Mouse (Mus musculus) neural tube, embryonic 11.5 days (tissue): ENCODE measurements around the gene Gse1. TPM values are rescaled to one million over a fixed set of nuclear protein-coding genes. Genes with fewer than 3 reads are reported as not detected.

Experiments used
- ATAC-seq: fragments of 200-750 bp; cut with Nextera tagmentation; 2 replicates; pipeline ENCODE4 v1.8.0; 2017; ENCODE audit warnings: moderate number of reproducible peaks, mild to moderate bottlenecking, moderate TSS enrichment, moderate library complexity; ENCODE audit not compliant: insufficient read depth, low FRiP score, low TSS enrichment
- DNase-seq: peaks from one replicate; pipeline ENCODE4 v3.0.0-alpha.2; 2015; ENCODE audit warnings: low spot score
- H3K27ac ChIP-seq: fragments of 300-500 bp; sonication (generic); 2 replicates; pipeline ENCODE4 v1.5.1; 2014; ENCODE audit warnings: low read depth, mild to moderate bottlenecking, low read length
- H3K27me3 ChIP-seq: fragments of 300-500 bp; sonication (generic); 2 replicates; pipeline ENCODE4 v1.6.1; 2014; ENCODE audit warnings: mild to moderate bottlenecking, low read length, mixed read lengths; ENCODE audit not compliant: control insufficient read depth, insufficient read depth
- H3K36me3 ChIP-seq: fragments of 300-500 bp; sonication (generic); 2 replicates; pipeline ENCODE4 v1.6.1; 2014; ENCODE audit warnings: mild to moderate bottlenecking, low read length, moderate library complexity, mixed read lengths; ENCODE audit not compliant: control insufficient read depth, insufficient read depth
- H3K4me1 ChIP-seq: fragments of 300-500 bp; sonication (generic); 2 replicates; pipeline ENCODE4 v1.6.1; 2014; ENCODE audit warnings: low read length, mixed read lengths; ENCODE audit not compliant: control insufficient read depth, insufficient read depth
- H3K4me2 ChIP-seq: fragments of 300-500 bp; sonication (generic); 2 replicates; pipeline ENCODE4 v1.6.1; 2014; ENCODE audit warnings: low read depth, mild to moderate bottlenecking, moderate library complexity
- H3K4me3 ChIP-seq: fragments of 300-500 bp; sonication (generic); 2 replicates; pipeline ENCODE4 v1.5.1; 2014; ENCODE audit warnings: low read depth, low read length
- H3K9ac ChIP-seq: fragments of 300-500 bp; sonication (generic); 2 replicates; pipeline ENCODE4 v1.6.1; 2014; ENCODE audit warnings: mild to moderate bottlenecking, low read length
- H3K9me3 ChIP-seq: fragments of 300-500 bp; sonication (generic); 2 replicates; pipeline ENCODE4 v1.6.1; 2016; ENCODE audit warnings: low read length; ENCODE audit not compliant: control insufficient read depth
- WGBS: fragments of 180-500 bp; shearing (Covaris S2); extraction: QIAGEN DNeasy Blood & Tissue Kit; methylation state at CpG from one replicate; pipeline ENCODE4 v1.1.7; 2014; 5-methylcytosine and 5-hydroxymethylcytosine counted together
- polyA plus RNA-seq: library from polyadenylated mRNA; unstranded; fragments of >200 nt; fragmentation: Nextera tagmentation; extraction: Ambion mirVana; gene quantifications from 2 replicates; pipeline ENCODE4 v1.2.1, GENCODE M21; 2014

Gse1 gene
- polyA plus RNA-seq, 1 experiment from 2014 or later: 33.5 TPM

DNA sequence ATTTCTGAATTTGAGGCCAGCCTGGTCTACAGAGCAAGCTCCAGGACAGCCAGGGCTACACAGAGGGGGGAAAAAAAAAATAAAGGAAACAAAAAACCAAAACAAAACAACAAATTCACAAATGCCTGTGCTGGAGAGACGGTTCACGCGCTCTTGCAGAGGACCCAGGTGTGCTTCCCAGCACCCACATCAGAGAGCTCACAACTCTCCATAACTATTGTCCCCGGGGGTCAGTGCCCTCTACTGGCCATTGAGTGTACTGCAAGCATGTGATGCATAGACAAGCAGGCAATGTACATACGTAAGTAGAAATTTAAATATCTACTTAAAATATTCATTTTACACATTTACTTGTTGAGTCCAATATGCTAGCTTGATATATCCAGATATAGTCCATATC is 366.3 kb downstream of the Gse1 start:
- no peak for DNase-seq
- no peaks in the 10 kb centered on the region for H3K36me3 ChIP-seq
- no peak overlapping the region for H3K27ac ChIP-seq
- H3K4me1 ChIP-seq: peaks cover 8% of the 10 kb centered on the region
- H3K4me2 ChIP-seq: no peak overlapping the region
- 92% methylated on average over 5 of the region's 5 CpGs for WGBS
- no peaks in the 10 kb centered on the region for H3K9me3 ChIP-seq
- no peak overlapping the region for H3K4me3 ChIP-seq
- ATAC-seq: no peak
- H3K9ac ChIP-seq: no peak overlapping the region
- no peaks in the 10 kb centered on the region for H3K27me3 ChIP-seq

DNA sequence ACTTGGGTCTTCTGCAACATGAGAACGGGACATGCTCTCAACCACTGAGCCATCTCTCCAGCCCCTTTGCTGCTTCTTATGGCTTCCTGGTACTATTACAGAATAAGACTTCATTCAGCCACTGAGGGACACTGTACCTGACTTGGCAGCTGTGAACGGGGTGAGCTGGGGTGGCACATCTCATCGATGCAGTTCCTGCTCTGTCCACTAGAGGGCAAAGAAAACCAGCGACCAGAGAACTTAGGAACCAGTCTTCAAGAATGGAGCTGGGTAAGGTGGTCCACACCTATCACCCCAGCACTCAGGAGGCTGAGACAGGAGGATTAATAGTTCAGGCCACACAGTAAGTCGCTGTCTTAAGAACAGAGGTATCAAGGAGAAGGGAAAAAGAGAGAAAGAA is 367.7 kb downstream of the Gse1 start:
- no peak overlapping the region for H3K4me2 ChIP-seq
- ATAC-seq: no peak
- 12% methylated on average over 5 of the region's 5 CpGs for WGBS
- no peaks in the 10 kb centered on the region for H3K27me3 ChIP-seq
- DNase-seq: peak; percentile 74
- 0 out of 2 replicates have a peak, but pooled peaks cover 3% of the 10 kb centered on the region for H3K4me1 ChIP-seq
- no peak overlapping the region for H3K4me3 ChIP-seq
- no peaks in the 10 kb centered on the region for H3K9me3 ChIP-seq
- no peak overlapping the region for H3K27ac ChIP-seq
- no peaks in the 10 kb centered on the region for H3K36me3 ChIP-seq
- no peak overlapping the region for H3K9ac ChIP-seq

DNA sequence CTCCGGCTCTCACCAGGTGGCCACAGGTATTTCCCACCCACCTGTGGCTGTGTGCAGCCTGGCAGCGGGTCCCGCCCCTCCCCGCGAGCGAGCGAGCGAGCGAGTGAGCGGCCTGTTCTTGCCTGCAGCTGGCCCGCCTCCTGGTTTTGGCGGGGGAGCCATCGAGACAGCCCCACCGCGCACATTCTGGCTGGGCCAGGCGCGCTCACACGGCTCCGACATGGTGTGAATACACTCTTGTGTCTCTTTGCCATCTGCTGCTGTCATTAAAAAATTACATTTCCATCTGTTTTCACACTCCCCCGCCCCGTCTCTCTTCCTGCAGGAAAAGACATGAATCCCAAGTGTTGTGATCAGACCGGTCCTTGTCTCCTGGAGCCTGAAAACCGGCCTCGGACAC is 370.3 kb downstream of the Gse1 start:
- Histone ChIP-seq H3K9ac (no peak overlapping the region), H3K27ac (no peak overlapping the region), H3K36me3 (no peaks in the 10 kb centered on the region), H3K4me1 (0 out of 2 replicates have a peak, but pooled peaks cover 3% of the 10 kb centered on the region), H3K4me2 (0 out of 2 replicates have a peak overlapping the region, but pooled peaks have one; percentile 15), H3K27me3 (no peaks in the 10 kb centered on the region), H3K9me3 (no peaks in the 10 kb centered on the region), H3K4me3 (no peak overlapping the region)
- ATAC-seq (no peak), DNase-seq (peak; percentile 61)
- WGBS: 16% methylated on average over 24 of the region's 24 CpGs

DNA sequence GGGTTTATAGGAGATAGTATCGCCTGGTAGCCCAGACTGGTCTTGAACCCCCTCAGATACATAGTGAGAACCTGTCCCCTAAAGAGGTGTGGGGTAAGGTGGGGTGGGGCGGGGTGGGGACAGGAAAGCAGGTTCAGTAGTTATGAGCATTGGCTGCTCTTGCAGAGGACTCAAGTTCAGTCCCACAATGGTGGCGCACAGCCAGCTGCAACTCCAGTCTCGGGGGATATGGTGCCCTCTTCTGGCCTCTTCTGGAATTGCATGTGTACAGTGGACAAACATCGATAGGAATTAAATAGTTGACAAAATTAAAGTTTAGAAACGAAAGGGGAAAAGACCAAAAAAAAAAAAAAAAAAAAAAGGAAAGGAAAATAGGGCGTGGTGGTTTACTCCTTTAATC is 371.2 kb downstream of the Gse1 start:
- 49% methylated on average over 7 of the region's 7 CpGs for whole genome bisulfite sequencing

DNA sequence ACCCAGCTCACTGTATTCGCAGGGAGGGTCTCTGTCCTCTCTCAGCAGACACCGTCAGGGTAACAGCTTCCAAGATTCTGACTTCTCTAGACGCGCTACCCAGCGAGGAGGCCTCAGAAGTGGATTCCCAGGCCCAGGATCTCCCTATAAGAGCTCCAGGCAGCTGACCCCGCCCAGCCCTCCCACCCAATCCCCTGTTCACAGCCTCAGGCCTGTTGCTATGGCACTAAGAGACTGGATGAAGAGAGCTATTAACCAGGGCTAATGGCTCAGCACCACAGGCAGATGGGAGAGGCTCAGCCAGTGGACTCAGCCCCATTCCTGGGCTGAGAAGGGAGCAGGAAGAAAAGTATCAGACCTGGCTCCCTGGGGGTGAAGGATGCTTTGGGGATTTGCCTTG is 374.4 kb downstream of the Gse1 start:
- Histone ChIP-seq H3K4me2 (no peak overlapping the region), H3K27ac (0 out of 2 replicates have a peak overlapping the region, but pooled peaks have one; percentile 10), H3K9ac (no peak overlapping the region), H3K9me3 (no peaks in the 10 kb centered on the region), H3K4me1 (0 out of 2 replicates have a peak, but pooled peaks cover 3% of the 10 kb centered on the region), H3K4me3 (no peak overlapping the region), H3K36me3 (no peaks in the 10 kb centered on the region), H3K27me3 (no peaks in the 10 kb centered on the region)
- WGBS: 28% methylated on average over 6 of the region's 6 CpGs
- no peak for ATAC-seq
- DNase-seq: peak; percentile 43

More for the DNA sequence above, 371.2 kb downstream of the Gse1 start:
- H3K9ac ChIP-seq: no peak overlapping the region
- H3K36me3 ChIP-seq: no peaks in the 10 kb centered on the region
- no peak overlapping the region for H3K4me3 ChIP-seq
- no peaks in the 10 kb centered on the region for H3K27me3 ChIP-seq
- peak; percentile 56 for DNase-seq
- H3K4me2 ChIP-seq: no peak overlapping the region
- 0 out of 2 replicates have a peak, but pooled peaks cover 3% of the 10 kb centered on the region for H3K4me1 ChIP-seq
- no peak overlapping the region for H3K27ac ChIP-seq
- no peaks in the 10 kb centered on the region for H3K9me3 ChIP-seq
- no peak for ATAC-seq

DNA sequence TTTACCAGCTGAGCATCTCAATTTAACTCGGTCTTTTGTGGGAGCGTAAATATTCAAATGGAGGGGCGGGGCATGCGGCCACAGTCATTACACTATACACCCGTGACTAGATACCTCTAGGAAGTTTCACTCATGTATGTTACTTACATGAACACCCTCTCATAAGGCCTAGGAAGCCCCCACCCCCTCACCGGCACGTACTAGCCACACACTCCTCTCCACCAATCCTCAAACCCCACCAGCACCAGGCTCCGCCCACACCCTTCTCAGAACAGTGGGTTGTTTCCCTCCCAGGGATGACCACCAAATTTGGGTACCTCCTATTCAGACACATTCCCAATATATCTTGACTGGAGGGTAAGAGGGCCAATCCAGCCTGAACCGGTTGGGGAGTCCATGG is 379.2 kb downstream of the Gse1 start:
- H3K4me2 ChIP-seq: no peak overlapping the region
- no peak overlapping the region for H3K27ac ChIP-seq
- H3K27me3 ChIP-seq: no peaks in the 10 kb centered on the region
- H3K4me3 ChIP-seq: no peak overlapping the region
- no peak overlapping the region for H3K9ac ChIP-seq
- ATAC-seq (peak; percentile 27; the same call in 1 of the 2 replicates), DNase-seq (no peak)
- no peaks in the 10 kb centered on the region for H3K9me3 ChIP-seq
- WGBS: 83% methylated on average over 9 of the region's 9 CpGs
- no peaks in the 10 kb centered on the region for H3K36me3 ChIP-seq
- peaks cover 3% of the 10 kb centered on the region; the same call in 1 of the 2 replicates for H3K4me1 ChIP-seq

DNA sequence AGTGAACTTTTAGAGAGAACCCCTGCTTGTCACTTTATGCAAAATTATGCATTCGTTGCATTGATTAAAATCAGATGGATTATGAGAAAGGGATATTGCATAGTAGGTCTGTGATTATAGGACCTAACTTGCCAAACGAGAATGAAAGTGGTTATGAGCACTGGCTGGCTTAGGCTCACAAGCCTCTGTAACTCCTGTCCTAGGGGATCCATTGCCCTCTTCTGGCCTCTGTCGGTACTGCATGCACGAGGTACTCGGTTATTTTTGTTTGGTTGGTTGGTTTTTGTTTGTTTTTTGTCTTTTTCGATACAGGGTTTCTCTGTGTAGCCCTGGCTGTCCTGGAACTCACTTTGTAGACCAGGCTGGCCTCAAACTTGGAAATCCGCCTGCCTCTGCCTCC is 379.6 kb downstream of the Gse1 start:
- H3K9ac ChIP-seq: no peak overlapping the region
- H3K4me3 ChIP-seq: no peak overlapping the region
- H3K27ac ChIP-seq: no peak overlapping the region
- H3K36me3 ChIP-seq: no peaks in the 10 kb centered on the region
- ATAC-seq (no peak), DNase-seq (peak; percentile 72)
- no peak overlapping the region for H3K4me2 ChIP-seq
- 10% methylated on average over 7 of the region's 7 CpGs for WGBS
- no peaks in the 10 kb centered on the region for H3K9me3 ChIP-seq
- no peaks in the 10 kb centered on the region for H3K27me3 ChIP-seq
- H3K4me1 ChIP-seq: peaks cover under 1% of the 10 kb centered on the region; the same call in 1 of the 2 replicates

DNA sequence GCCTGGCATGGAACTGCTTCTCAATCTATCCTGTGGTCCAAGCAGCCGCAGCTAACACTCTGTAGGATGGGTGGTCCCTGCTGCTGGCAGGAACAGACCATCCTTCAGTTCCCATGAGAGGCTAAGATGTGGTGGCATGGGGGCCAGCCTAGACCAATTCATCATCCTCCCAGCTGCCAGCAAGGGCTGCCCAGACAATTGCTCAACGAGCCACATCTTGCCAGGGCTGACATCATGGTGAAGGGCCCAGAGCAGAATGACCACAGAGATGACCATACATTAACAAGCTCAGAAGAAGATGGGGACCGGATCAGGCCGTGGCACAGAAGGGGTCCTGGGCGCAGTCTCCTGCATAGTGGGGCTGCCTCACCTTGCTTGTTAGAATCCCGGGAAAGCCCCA is 382.6 kb downstream of the Gse1 start:
- Histone ChIP-seq H3K27me3 (no peaks in the 10 kb centered on the region), H3K4me1 (no peaks in the 10 kb centered on the region; the same call in 1 of the 2 replicates), H3K9me3 (no peaks in the 10 kb centered on the region), H3K27ac (no peak overlapping the region), H3K4me2 (no peak overlapping the region), H3K9ac (no peak overlapping the region), H3K36me3 (no peaks in the 10 kb centered on the region), H3K4me3 (no peak overlapping the region)
- DNase-seq (no peak), ATAC-seq (no peak)
- WGBS: 90% methylated on average over 6 of the region's 6 CpGs

DNA sequence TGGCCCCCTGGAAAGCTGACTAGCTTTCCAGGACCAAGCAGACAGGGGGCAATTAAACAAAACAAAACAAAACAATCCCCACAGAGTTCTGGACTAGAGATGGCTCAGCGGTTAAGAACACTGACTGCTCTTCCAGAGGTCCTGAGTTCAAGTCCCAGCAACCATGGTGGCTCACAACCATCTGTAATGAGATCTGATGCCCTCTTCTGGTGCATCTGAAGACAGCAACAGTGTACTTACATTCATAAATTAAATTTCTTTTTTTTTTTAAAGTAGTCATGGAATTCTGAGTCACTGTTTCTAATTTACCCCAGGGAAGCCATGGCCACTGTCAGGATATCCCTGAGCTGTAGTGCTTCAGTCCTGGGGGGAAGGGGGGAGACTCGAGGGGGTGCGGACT is 386.2 kb downstream of the Gse1 start:
- Histone ChIP-seq H3K36me3 (no peaks in the 10 kb centered on the region), H3K9ac (no peak overlapping the region), H3K4me1 (peaks cover 4% of the 10 kb centered on the region; the same call in 1 of the 2 replicates), H3K9me3 (no peaks in the 10 kb centered on the region), H3K27me3 (no peaks in the 10 kb centered on the region), H3K27ac (no peak overlapping the region), H3K4me2 (no peak overlapping the region), H3K4me3 (no peak overlapping the region)
- DNase-seq: no peak
- 94% methylated on average over 3 of the region's 3 CpGs for WGBS
- no peak for ATAC-seq
